Mouse (Mus musculus): ENCODE results near the gene 4931428F04Rik. TPM values are rescaled to one million over a fixed set of nuclear protein-coding genes. Genes with fewer than 3 reads are reported as not detected.

Gene 4931428F04Rik
- polyA plus RNA-seq, 2 experiments = 9.9 to 30.1 TPM

DNA sequence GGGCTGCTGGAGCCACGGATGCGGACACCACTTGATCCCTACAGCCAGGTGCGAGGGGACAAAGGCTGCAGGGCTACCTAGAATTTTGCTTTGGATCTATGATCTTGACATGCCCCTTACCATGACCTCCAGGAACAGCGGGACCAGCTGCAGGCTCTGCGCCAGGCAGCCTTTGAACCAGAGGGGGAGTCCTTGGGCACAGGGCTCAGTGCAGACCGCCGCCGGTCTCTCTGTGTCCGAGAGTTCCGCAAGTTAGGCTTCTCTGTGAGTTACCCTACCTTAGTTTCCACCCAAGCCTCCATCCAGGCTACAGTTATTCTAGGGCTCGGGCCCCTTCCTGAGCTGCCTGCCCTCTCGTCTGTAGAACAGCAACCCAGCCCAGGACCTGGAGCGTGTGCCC, 18.0 kb upstream of the 4931428F04Rik start:
- WGBS = 93% methylated on average over 13 of the region's 13 CpGs
- ATAC-seq (ENCODE audit: low FRiP score, low read depth) = no peak
- no peak overlapping the region for H3K27ac ChIP-seq (replicated peaks; ENCODE audit: low read depth, low read length)
- no peak for DNase-seq (ENCODE audit: low spot score)
- H3K9me3 ChIP-seq (ENCODE audit: control insufficient read depth, low read length) = no peaks in the 10 kb centered on the region
- no peak for TF ChIP-seq POLR2A (IDR thresholded peaks at IDR 0.05; ENCODE audit: borderline replicate concordance, extremely low read depth, insufficient read depth, insufficient read length)
- no peaks in the 10 kb centered on the region for H3K27me3 ChIP-seq (ENCODE audit: control insufficient read depth, insufficient read depth, low read length)
- H3K9ac ChIP-seq (ENCODE audit: low read depth, low read length, severe bottlenecking) = no peak overlapping the region
- peaks cover 18% of the 10 kb centered on the region for H3K4me1 ChIP-seq (ENCODE audit: control insufficient read depth, insufficient read depth, low read length)
- peaks cover 62% of the 10 kb centered on the region for H3K36me3 ChIP-seq (ENCODE audit: control insufficient read depth, insufficient read depth, low read length)
- no peak overlapping the region for H3K4me2 ChIP-seq (replicated peaks; ENCODE audit: low read depth, low read length, severe bottlenecking)
- H3K4me3 ChIP-seq (replicated peaks; ENCODE audit: low read length) = no peak overlapping the region

DNA sequence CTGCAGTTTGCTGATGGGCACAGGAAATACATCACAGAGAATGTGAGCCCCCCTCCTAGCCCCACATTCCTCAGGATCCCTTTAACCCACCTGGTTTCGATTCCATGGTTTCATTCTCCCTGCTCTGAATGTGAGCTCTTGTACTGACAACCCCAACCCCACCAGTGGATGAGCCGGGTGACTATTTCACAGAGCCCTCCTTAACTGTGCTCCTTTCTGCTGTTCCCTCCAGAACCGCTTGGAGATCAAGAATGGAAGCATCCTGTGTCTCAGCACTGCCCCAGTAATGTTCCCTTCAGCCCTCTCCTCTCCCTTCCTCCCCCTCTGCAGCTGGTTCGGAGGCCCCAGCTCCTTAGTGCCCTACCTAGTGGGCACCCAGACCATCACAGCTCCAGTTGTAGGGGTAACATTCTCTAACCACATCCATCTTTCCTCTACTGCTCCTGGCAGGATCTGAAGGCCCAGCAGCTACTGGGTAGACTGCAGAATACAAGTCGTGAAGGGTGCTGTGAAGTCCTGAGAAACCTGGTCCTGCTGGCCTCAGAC, 16.6 kb upstream of the 4931428F04Rik start:
- Histone ChIP-seq H3K4me1 (ENCODE audit: control insufficient read depth, insufficient read depth, low read length) (peaks cover 18% of the 10 kb centered on the region), H3K27me3 (ENCODE audit: control insufficient read depth, insufficient read depth, low read length) (no peaks in the 10 kb centered on the region), H3K9ac (ENCODE audit: low read depth, low read length, severe bottlenecking) (peak overlapping the region; percentile 54), H3K4me3 (replicated peaks; ENCODE audit: low read length) (peak overlapping the region; percentile 33), H3K4me2 (replicated peaks; ENCODE audit: low read depth, low read length, severe bottlenecking) (peak overlapping the region; percentile 66), H3K9me3 (ENCODE audit: control insufficient read depth, low read length) (no peaks in the 10 kb centered on the region), H3K36me3 (ENCODE audit: control insufficient read depth, insufficient read depth, low read length) (peaks cover 64% of the 10 kb centered on the region), H3K27ac (replicated peaks; ENCODE audit: low read depth, low read length) (peak overlapping the region; percentile 26; the same call in 1 of the 2 replicates)
- ATAC-seq (ENCODE audit: low FRiP score, low read depth) (peak; percentile 15), DNase-seq (ENCODE audit: low spot score) (no peak)
- 35% methylated on average over 5 of the region's 5 CpGs for WGBS
- no peak for TF ChIP-seq POLR2A (IDR thresholded peaks at IDR 0.05; ENCODE audit: borderline replicate concordance, extremely low read depth, insufficient read depth, insufficient read length)

GRCm38 (mm10) chr8:105305211-105306145, 15.8 kb upstream of the 4931428F04Rik start, which contains the start of gene Elmo3:
Elmo3 (plus strand) TSS chr8:105305601.
- 9% methylated on average over 20 of the region's 30 CpGs for WGBS
- Histone ChIP-seq H3K27me3 (ENCODE audit: control insufficient read depth, insufficient read depth, low read length) (no peaks in the 10 kb centered on the region), H3K27ac (replicated peaks; ENCODE audit: low read depth, low read length) (peak within 1 kb of the TSS; percentile 38; the same call in 1 of the 2 replicates), H3K4me1 (ENCODE audit: control insufficient read depth, insufficient read depth, low read length) (peaks cover 18% of the 10 kb centered on the region), H3K4me2 (replicated peaks; ENCODE audit: low read depth, low read length, severe bottlenecking) (peak within 1 kb of the TSS; percentile 66), H3K36me3 (ENCODE audit: control insufficient read depth, insufficient read depth, low read length) (peaks cover 69% of the 10 kb centered on the region), H3K9me3 (ENCODE audit: control insufficient read depth, low read length) (no peaks in the 10 kb centered on the region), H3K4me3 (replicated peaks; ENCODE audit: low read length) (peak within 1 kb of the TSS; percentile 33), H3K9ac (ENCODE audit: low read depth, low read length, severe bottlenecking) (peak within 1 kb of the TSS; percentile 54)
- DNase-seq (ENCODE audit: low spot score) (peak; percentile 28), ATAC-seq (ENCODE audit: low FRiP score, low read depth) (peak; percentile 47)
- TF ChIP-seq POLR2A (IDR thresholded peaks at IDR 0.05; ENCODE audit: borderline replicate concordance, extremely low read depth, insufficient read depth, insufficient read length) = 0 out of 2 replicates have a peak, but pooled peaks have one; percentile 32

GRCm38 (mm10) chr8:105304325-105305210, 14.9 kb upstream of the 4931428F04Rik start:
- H3K36me3 ChIP-seq (ENCODE audit: control insufficient read depth, insufficient read depth, low read length) = peaks cover 77% of the 10 kb centered on the region
- ATAC-seq (ENCODE audit: low FRiP score, low read depth) (peak; percentile 11; the same call in 1 of the 2 replicates), DNase-seq (ENCODE audit: low spot score) (peak; percentile 17)
- peaks cover 18% of the 10 kb centered on the region for H3K4me1 ChIP-seq (ENCODE audit: control insufficient read depth, insufficient read depth, low read length)
- H3K4me3 ChIP-seq (replicated peaks; ENCODE audit: low read length) = no peak overlapping the region
- H3K27me3 ChIP-seq (ENCODE audit: control insufficient read depth, insufficient read depth, low read length) = no peaks in the 10 kb centered on the region
- peak overlapping the region; percentile 66; the same call in 1 of the 2 replicates for H3K4me2 ChIP-seq (replicated peaks; ENCODE audit: low read depth, low read length, severe bottlenecking)
- H3K9ac ChIP-seq (ENCODE audit: low read depth, low read length, severe bottlenecking) = no peak overlapping the region
- H3K27ac ChIP-seq (replicated peaks; ENCODE audit: low read depth, low read length) = peak overlapping the region; percentile 38; the same call in 1 of the 2 replicates
- 65% methylated on average over 9 of the region's 9 CpGs for WGBS
- no peaks in the 10 kb centered on the region for H3K9me3 ChIP-seq (ENCODE audit: control insufficient read depth, low read length)
- no peak for TF ChIP-seq POLR2A (IDR thresholded peaks at IDR 0.05; ENCODE audit: borderline replicate concordance, extremely low read depth, insufficient read depth, insufficient read length)

Data from limb, embryonic 14.5 days (tissue).